Mouse (Mus musculus) cortical plate, adult 2 months (tissue): ENCODE measurements around the gene Pgrmc2.

Experiments
- CTCF ChIP-seq: fragments of 200-500 bp; IDR thresholded peaks from 2 replicates; pipeline ENCODE4 v1.5.1; 2011; ENCODE audit warnings: mild to moderate bottlenecking, control low read depth, low read length; ENCODE audit not compliant: insufficient read depth; ENCODE audit errors: extremely low read depth
- POLR2A ChIP-seq: fragments of 200-500 bp; IDR thresholded peaks from 2 replicates; pipeline ENCODE4 v1.6.1; 2011; ENCODE audit warnings: mild to moderate bottlenecking, low read length, control low read depth; ENCODE audit not compliant: insufficient read depth; ENCODE audit errors: extremely low read depth

- TF ChIP-seq POLR2A (no peak), CTCF (no peak)
Measured at GRCm38 (mm10) chr3:41117447-41117846, 34.6 kb upstream of the Pgrmc2 start.
